Mouse (Mus musculus) CD4-positive helper T cell, adult 2 months (primary cell): ENCODE measurements around the gene Gm9195.

ENCODE experiments used
- DNase-seq: peaks from one replicate; pipeline ENCODE4 v3.0.0-alpha.2; 2012; ENCODE audit warnings: low read depth, missing footprints, low spot score

Gm9195 gene

DNA sequence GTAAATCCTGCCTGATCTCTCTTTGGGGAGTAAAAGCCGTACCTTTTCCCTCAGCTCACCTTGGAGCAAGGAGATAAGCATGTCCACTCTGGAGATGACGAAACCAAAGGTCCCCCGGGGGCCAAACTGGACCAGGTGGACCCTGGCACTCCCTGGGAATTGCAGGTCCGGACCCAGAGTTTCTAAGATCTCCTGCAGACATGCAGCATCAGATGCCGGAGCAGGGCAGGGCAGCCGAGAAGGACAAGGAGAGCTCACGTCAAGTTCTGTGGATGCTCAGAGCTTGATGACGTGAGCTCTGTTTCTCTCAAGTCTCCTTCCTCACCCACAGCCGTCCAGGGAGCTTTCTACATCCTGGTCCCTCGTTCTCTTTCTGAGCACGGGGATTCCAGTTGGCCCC lies 48.7 kb downstream of the Gm9195 start:
- DNase-seq = no peak

DNA sequence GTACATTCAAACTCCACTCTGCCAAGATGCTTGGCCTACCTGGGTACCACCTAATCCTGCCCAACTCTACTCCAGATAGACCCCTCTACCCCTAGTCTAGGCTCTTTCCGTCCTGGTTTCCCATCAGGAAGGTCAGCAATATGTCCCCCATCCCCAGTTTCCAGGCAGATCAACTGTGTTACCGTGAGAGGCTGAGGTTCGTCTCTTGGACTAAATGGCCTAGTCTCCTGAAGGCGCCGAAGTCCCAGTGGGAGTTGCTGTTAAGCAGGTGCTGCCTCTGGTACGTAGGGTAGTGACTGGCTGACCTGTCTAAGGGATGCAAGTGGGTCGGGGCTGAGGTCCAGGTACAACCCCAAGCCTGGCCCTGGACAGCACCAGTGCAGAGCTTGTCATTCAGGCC lies 50.7 kb downstream of the Gm9195 start:
- no peak for DNase-seq

DNA sequence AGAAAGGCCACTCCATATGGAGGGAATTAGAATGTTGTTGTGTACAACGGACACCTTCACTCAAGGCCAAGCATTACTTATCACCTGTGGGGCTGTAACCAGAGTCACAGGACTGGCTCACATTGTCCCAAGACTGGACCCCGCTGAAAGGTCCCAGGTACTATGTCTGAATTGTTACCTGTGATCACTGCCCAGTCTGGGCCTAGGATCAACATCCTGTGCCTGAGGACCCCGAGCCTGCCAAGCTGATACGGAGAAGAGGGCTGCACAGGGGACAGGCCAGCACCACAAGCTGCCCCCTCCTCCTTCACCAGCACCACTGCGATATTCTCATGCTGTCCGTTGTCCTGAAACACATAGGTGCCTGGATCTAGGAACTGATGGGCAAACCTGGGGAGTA lies 51.2 kb downstream of the Gm9195 start:
- no peak for DNase-seq

DNA sequence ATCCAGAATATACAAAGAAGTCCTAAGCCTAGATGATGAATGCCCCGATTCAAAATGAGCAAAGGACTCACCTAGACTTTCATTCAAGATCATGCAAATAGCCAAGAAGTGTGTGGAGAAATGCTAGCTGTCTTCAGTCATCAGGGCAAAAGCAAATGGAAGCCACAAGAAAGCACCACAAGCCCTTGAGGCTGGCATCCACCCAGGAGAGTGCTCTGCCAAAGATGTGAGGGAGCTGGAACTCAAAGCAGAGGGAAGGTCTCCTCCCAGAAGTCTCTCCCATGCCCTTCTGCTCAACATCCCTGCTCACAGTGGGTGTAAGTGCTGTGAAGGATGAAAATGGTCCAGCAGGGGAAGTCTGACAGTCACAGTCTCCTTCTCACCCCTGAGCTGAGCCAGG lies 52.7 kb downstream of the Gm9195 start:
- DNase-seq = no peak

DNA sequence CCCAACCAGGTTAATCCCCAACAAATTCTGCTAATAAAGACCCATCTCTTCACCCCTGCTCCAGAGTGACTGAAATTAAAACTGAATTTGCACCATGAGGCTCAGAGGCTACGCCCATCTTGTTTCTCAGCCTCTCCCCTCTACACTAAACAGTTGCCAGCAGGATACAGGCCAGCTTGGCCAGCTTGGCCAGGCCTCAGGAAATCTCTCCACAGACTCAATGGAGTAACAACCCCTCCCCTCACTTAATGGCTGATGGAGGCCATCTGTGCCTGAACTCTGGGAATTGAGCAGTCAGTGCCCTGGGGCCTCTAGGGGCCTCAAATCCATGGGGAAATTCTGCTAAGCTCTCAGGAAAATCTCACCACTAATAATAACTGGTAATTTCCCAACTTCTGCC lies 101.9 kb downstream of the Gm9195 start:
- DNase-seq = no peak

DNA sequence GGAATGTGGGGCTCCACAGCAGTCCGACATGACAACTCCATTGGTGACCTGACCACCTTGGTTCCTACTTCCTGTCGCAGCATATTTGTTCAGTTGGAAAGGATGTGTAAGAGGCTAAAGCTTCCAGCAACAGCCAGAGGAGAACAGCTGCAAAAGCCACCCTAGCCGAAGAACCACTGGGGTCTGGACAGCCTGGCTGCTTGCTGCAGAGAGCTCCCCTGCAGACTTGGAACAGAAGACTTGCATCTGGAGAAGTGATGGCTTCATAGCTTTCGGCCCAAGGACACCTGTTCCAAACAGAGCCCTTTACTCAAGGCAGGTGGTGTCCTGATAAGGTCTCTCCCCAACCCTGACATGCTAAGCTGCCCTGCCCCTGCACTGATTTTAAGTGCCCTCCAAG lies 102.3 kb downstream of the Gm9195 start:
- DNase-seq = no peak

DNA sequence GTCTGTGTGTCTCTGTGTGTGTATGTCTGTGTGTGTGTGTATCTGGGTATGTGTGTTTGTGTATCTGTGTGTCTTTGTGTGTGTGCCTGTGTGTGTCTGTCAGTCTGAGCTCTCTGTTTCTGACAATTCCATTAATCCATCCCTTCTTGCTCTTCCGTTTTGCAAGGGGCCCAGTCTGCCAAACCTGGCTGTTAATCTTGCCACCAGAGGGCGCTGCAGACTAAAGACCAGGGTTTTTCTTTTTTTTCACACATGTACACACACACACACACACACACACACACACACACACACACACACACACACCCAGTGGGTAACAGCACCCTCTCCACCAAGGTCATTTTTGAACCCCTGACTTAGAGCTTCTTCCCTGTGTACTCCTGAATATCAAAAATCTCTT lies 114.4 kb downstream of the Gm9195 start:
- peak; percentile 11 for DNase-seq
